Mouse (Mus musculus): ENCODE measurements around the gene 2410137M14Rik. TPM values are rescaled to one million over a fixed set of nuclear protein-coding genes. Genes with fewer than 3 reads are reported as not detected.

Gene 2410137M14Rik
- polyA plus RNA-seq, 1 experiment from 2014 or later, result not detected

Other genes with a start within 250 kb of the 2410137M14Rik start
- gene H2-M10.5, start 208.3 kb downstream of the 2410137M14Rik start, polyA plus RNA-seq (2015; fragmentation: Nextera tagmentation; extraction: Ambion mirVana), result not detected in 2 replicates
- not detected in 2 replicates for gene H2-M10.6, start 169.1 kb downstream of the 2410137M14Rik start, polyA plus RNA-seq (2015; fragmentation: Nextera tagmentation; extraction: Ambion mirVana)
- 21.7 and 22.8 TPM in 2 replicates for gene Trim26, start 144.1 kb downstream of the 2410137M14Rik start, polyA plus RNA-seq (2015; fragmentation: Nextera tagmentation; extraction: Ambion mirVana)
- 0.23 TPM in 2 replicates for gene Trim15, start 114.0 kb downstream of the 2410137M14Rik start, polyA plus RNA-seq (2015; fragmentation: Nextera tagmentation; extraction: Ambion mirVana)
- 13.3 and 16.0 TPM in 2 replicates for gene Trim10, start 111.7 kb downstream of the 2410137M14Rik start, polyA plus RNA-seq (2015; fragmentation: Nextera tagmentation; extraction: Ambion mirVana)
- gene Trim40, start 91.1 kb downstream of the 2410137M14Rik start, polyA plus RNA-seq (2015; fragmentation: Nextera tagmentation; extraction: Ambion mirVana), result not detected in 2 replicates
- gene Trim31, start 83.1 kb downstream of the 2410137M14Rik start, polyA plus RNA-seq (2015; fragmentation: Nextera tagmentation; extraction: Ambion mirVana), result not detected in 2 replicates
- 0.17 and 0.28 TPM in 2 replicates for gene Rnf39, start 38.3 kb downstream of the 2410137M14Rik start, polyA plus RNA-seq (2015; fragmentation: Nextera tagmentation; extraction: Ambion mirVana)
- 78.0 and 90.7 TPM in 2 replicates for gene Ppp1r11, start 29.5 kb downstream of the 2410137M14Rik start, polyA plus RNA-seq (2015; fragmentation: Nextera tagmentation; extraction: Ambion mirVana)
- gene Znrd1, start 22.7 kb downstream of the 2410137M14Rik start, polyA plus RNA-seq (2015; fragmentation: Nextera tagmentation; extraction: Ambion mirVana), result 39.2 and 45.8 TPM in 2 replicates
- 6.2 and 7.2 TPM in 2 replicates for gene Znrd1as, start 22.6 kb downstream of the 2410137M14Rik start, polyA plus RNA-seq (2015; fragmentation: Nextera tagmentation; extraction: Ambion mirVana)
- gene H2-M5, start 8.3 kb upstream of the 2410137M14Rik start, polyA plus RNA-seq (2015; fragmentation: Nextera tagmentation; extraction: Ambion mirVana), result 0.24 and 0.36 TPM in 2 replicates
- 42.5 and 45.5 TPM in 2 replicates for gene Zfp57, start 19.9 kb upstream of the 2410137M14Rik start, polyA plus RNA-seq (2015; fragmentation: Nextera tagmentation; extraction: Ambion mirVana)
- gene Mog, start 42.2 kb upstream of the 2410137M14Rik start, polyA plus RNA-seq (2015; fragmentation: Nextera tagmentation; extraction: Ambion mirVana), result not detected in 2 replicates
- gene Gabbr1, start 64.7 kb upstream of the 2410137M14Rik start, polyA plus RNA-seq (2015; fragmentation: Nextera tagmentation; extraction: Ambion mirVana), result 4.5 and 6.9 TPM in 2 replicates
- gene Olfr90, start 107.3 kb upstream of the 2410137M14Rik start, polyA plus RNA-seq (2015; fragmentation: Nextera tagmentation; extraction: Ambion mirVana), result not detected in 2 replicates
- not detected in 2 replicates for gene Olfr91, start 117.0 kb upstream of the 2410137M14Rik start, polyA plus RNA-seq (2015; fragmentation: Nextera tagmentation; extraction: Ambion mirVana)
- gene Olfr92, start 138.9 kb upstream of the 2410137M14Rik start, polyA plus RNA-seq (2015; fragmentation: Nextera tagmentation; extraction: Ambion mirVana), result not detected in 2 replicates
- gene Olfr93, start 180.3 kb upstream of the 2410137M14Rik start, polyA plus RNA-seq (2015; fragmentation: Nextera tagmentation; extraction: Ambion mirVana), result not detected in 2 replicates
- not detected in 2 replicates for gene Ubd, start 212.7 kb upstream of the 2410137M14Rik start, polyA plus RNA-seq (2015; fragmentation: Nextera tagmentation; extraction: Ambion mirVana)
- not detected in 2 replicates for gene Olfr94, start 219.8 kb upstream of the 2410137M14Rik start, polyA plus RNA-seq (2015; fragmentation: Nextera tagmentation; extraction: Ambion mirVana)
- not detected in 2 replicates for gene Olfr95, start 231.9 kb upstream of the 2410137M14Rik start, polyA plus RNA-seq (2015; fragmentation: Nextera tagmentation; extraction: Ambion mirVana)
- not detected in 2 replicates for gene Olfr96, start 238.9 kb upstream of the 2410137M14Rik start, polyA plus RNA-seq (2015; fragmentation: Nextera tagmentation; extraction: Ambion mirVana)